Mouse (Mus musculus) lung, embryonic 14.5 days (tissue): Measurements from ENCODE around the gene C1ql3. TPM values are rescaled to one million over a fixed set of nuclear protein-coding genes. Genes with fewer than 3 reads are reported as not detected.

Source experiments
- ATAC-seq: fragments of 200-750 bp; cut with Nextera tagmentation; 2 replicates; pipeline ENCODE4 v1.8.0; 2017; ENCODE audit warnings: mild to moderate bottlenecking, moderate TSS enrichment, moderate library complexity; ENCODE audit not compliant: insufficient read depth
- DNase-seq: peaks from one replicate; pipeline ENCODE4 v3.0.0-alpha.2; 2015
- H3K27ac ChIP-seq: fragments of 300-500 bp; sonication (generic); 2 replicates; pipeline ENCODE4 v1.5.1; 2014; ENCODE audit warnings: low read depth, mild to moderate bottlenecking, moderate library complexity
- H3K27me3 ChIP-seq: fragments of 300-500 bp; sonication (generic); 2 replicates; pipeline ENCODE4 v1.6.1; 2014; ENCODE audit warnings: low read length, control low read depth; ENCODE audit not compliant: insufficient read depth
- H3K36me3 ChIP-seq: fragments of 300-500 bp; sonication (generic); 2 replicates; pipeline ENCODE4 v1.6.1; 2014; ENCODE audit warnings: control low read depth; ENCODE audit not compliant: insufficient read depth
- H3K4me1 ChIP-seq: fragments of 300-500 bp; sonication (generic); 2 replicates; pipeline ENCODE4 v1.6.1; 2014; ENCODE audit warnings: antibody characterized with exemption, control low read depth; ENCODE audit not compliant: insufficient read depth
- H3K4me2 ChIP-seq: fragments of 300-500 bp; sonication (generic); 2 replicates; pipeline ENCODE4 v1.6.1; 2014; ENCODE audit warnings: mild to moderate bottlenecking
- H3K4me3 ChIP-seq: fragments of 300-500 bp; sonication (generic); 2 replicates; pipeline ENCODE4 v1.5.1; 2014; ENCODE audit warnings: low read depth, low read length
- H3K9ac ChIP-seq: fragments of 300-500 bp; sonication (generic); 2 replicates; pipeline ENCODE4 v1.6.1; 2014
- H3K9me3 ChIP-seq: fragments of 300-500 bp; sonication (generic); 2 replicates; pipeline ENCODE4 v1.6.1; 2016; ENCODE audit warnings: low read depth, low read length, control low read depth
- CTCF ChIP-seq: IDR thresholded peaks from 2 replicates; pipeline ENCODE4 v1.5.1; 2016; ENCODE audit warnings: antibody characterized with exemption, low read depth
- WGBS: fragments of 180-500 bp; shearing (Covaris S2); extraction: QIAGEN DNeasy Blood & Tissue Kit; methylation state at CpG from one replicate; pipeline ENCODE4 v1.1.7; 2014; 5-methylcytosine and 5-hydroxymethylcytosine counted together
- polyA plus RNA-seq: library from polyadenylated mRNA; unstranded; fragments of >200 nt; fragmentation: Nextera tagmentation; extraction: Ambion mirVana; gene quantifications from 2 replicates; pipeline ENCODE4 v1.2.1, GENCODE M21; 2014

C1ql3 gene
- polyA plus RNA-seq, 1 experiment from 2014 or later, result not detected

- no peak for DNase-seq
- 75% methylated on average over 4 of the region's 4 CpGs for WGBS
- ATAC-seq, result no peak
These were observed 26.5 kb downstream of the C1ql3 start for GRCm38 (mm10) chr2:12984901-12985732.

GRCm38 (mm10) chr2:12978771-12979170 is 32.8 kb downstream of the C1ql3 start:
- ATAC-seq (no peak), DNase-seq (no peak)
- H3K4me1 ChIP-seq, result no peaks in the 10 kb centered on the region
- no peak for TF ChIP-seq CTCF
- H3K27ac ChIP-seq, result no peak overlapping the region
- no peak overlapping the region for H3K4me3 ChIP-seq
- H3K9ac ChIP-seq, result no peak overlapping the region
- H3K4me2 ChIP-seq, result no peak overlapping the region
- H3K9me3 ChIP-seq, result no peaks in the 10 kb centered on the region
- 81% methylated on average over 4 of the region's 4 CpGs for WGBS
- H3K36me3 ChIP-seq, result no peaks in the 10 kb centered on the region
- H3K27me3 ChIP-seq, result no peaks in the 10 kb centered on the region

More at GRCm38 (mm10) chr2:12984901-12985732, 26.5 kb downstream of the C1ql3 start:
- Histone ChIP-seq H3K36me3 (no peaks in the 10 kb centered on the region), H3K9ac (no peak overlapping the region), H3K4me1 (no peaks in the 10 kb centered on the region), H3K4me3 (no peak overlapping the region), H3K27me3 (no peaks in the 10 kb centered on the region), H3K4me2 (no peak overlapping the region), H3K27ac (no peak overlapping the region), H3K9me3 (no peaks in the 10 kb centered on the region)
- no peak for TF ChIP-seq CTCF

- DNase-seq (no peak), ATAC-seq (no peak)
- Histone ChIP-seq H3K4me3 (no peak overlapping the region), H3K9me3 (no peaks in the 10 kb centered on the region), H3K27me3 (no peaks in the 10 kb centered on the region), H3K9ac (no peak overlapping the region), H3K36me3 (no peaks in the 10 kb centered on the region), H3K4me2 (no peak overlapping the region), H3K27ac (no peak overlapping the region), H3K4me1 (no peaks in the 10 kb centered on the region)
- no peak for TF ChIP-seq CTCF
- WGBS, result 85% methylated on average over 7 of the region's 7 CpGs
These were observed 34.2 kb downstream of the C1ql3 start for GRCm38 (mm10) chr2:12977367-12977766.

- no peak for TF ChIP-seq CTCF
- H3K4me2 ChIP-seq, result no peak overlapping the region
- H3K9ac ChIP-seq, result no peak overlapping the region
- 87% methylated on average over 2 of the region's 2 CpGs for WGBS
- ATAC-seq (no peak), DNase-seq (no peak)
- no peak overlapping the region for H3K4me3 ChIP-seq
- H3K27ac ChIP-seq, result no peak overlapping the region
- no peaks in the 10 kb centered on the region for H3K9me3 ChIP-seq
- no peaks in the 10 kb centered on the region for H3K27me3 ChIP-seq
- H3K36me3 ChIP-seq, result no peaks in the 10 kb centered on the region
- no peaks in the 10 kb centered on the region for H3K4me1 ChIP-seq
These were observed 37.9 kb downstream of the C1ql3 start for GRCm38 (mm10) chr2:12973752-12974151.

GRCm38 (mm10) chr2:12970049-12970724 is 41.4 kb downstream of the C1ql3 start:
- Histone ChIP-seq H3K27ac (no peak overlapping the region), H3K36me3 (no peaks in the 10 kb centered on the region), H3K4me2 (no peak overlapping the region), H3K4me1 (no peaks in the 10 kb centered on the region), H3K4me3 (no peak overlapping the region), H3K9me3 (no peaks in the 10 kb centered on the region), H3K27me3 (no peaks in the 10 kb centered on the region), H3K9ac (no peak overlapping the region)
- ATAC-seq (no peak), DNase-seq (no peak)
- WGBS, result 72% methylated on average over 12 of the region's 12 CpGs
- no peak for TF ChIP-seq CTCF

- no peaks in the 10 kb centered on the region for H3K36me3 ChIP-seq
- no peak overlapping the region for H3K9ac ChIP-seq
- H3K9me3 ChIP-seq, result no peaks in the 10 kb centered on the region
- H3K27ac ChIP-seq, result no peak overlapping the region
- no peak overlapping the region for H3K4me2 ChIP-seq
- no peak overlapping the region for H3K4me3 ChIP-seq
- no peaks in the 10 kb centered on the region for H3K27me3 ChIP-seq
- ATAC-seq, result no peak
- TF ChIP-seq CTCF, result no peak
- H3K4me1 ChIP-seq, result no peaks in the 10 kb centered on the region
- no peak for DNase-seq
These were observed 54.7 kb downstream of the C1ql3 start for GRCm38 (mm10) chr2:12956703-12957424.

Other genes with a start within 250 kb of the C1ql3 start
- gene Pter, start 87.8 kb downstream of the C1ql3 start, polyA plus RNA-seq, result 16.8 and 19.7 TPM in 2 replicates